Mouse (Mus musculus): ENCODE data around the gene Lypla2.

The Lypla2 gene

DNA sequence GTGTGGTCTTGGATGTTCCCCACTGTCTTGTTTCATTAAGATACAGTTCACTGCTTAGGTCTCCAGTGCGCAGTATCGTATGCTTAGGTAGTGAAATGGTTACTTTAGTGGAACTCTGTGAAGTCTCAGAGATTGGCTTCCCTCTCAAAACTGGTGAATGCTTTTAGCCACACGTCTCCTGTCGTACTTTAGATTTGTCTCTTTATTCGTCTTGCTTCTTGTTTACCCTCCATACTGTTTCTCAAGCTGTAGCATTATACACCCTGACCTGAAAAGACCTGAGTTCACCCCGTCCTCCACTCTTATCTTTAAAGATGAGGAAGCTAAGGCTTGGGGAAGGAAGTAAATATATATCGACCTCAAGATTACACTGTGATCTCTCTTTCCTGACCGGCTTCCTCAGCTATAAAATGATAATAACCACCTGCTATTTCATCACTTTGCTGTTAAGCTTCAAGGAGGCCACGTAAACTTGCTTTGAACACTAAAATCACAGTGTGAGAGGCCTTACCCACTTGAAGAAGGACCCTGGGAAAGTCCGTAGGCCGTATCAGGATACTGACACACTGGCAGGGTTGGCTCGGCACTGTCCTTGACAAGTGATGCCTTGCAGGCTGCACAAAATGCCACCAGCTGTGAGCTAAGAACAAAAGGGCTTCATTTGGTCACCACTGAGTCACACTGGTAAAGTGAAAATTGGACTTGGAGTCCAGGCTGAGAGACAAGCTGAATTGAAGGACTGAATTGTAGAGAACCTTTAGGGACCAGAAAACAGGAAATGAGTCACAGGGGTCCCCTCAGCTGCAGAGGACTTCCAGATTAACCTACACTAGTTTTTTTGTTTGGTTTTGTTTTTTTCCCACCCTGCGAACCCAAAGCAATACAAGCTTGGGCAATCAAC is 735 bp upstream of the Lypla2 start:
- DNase-seq (ENCODE audit: low read depth, low spot score), result no peak

DNA sequence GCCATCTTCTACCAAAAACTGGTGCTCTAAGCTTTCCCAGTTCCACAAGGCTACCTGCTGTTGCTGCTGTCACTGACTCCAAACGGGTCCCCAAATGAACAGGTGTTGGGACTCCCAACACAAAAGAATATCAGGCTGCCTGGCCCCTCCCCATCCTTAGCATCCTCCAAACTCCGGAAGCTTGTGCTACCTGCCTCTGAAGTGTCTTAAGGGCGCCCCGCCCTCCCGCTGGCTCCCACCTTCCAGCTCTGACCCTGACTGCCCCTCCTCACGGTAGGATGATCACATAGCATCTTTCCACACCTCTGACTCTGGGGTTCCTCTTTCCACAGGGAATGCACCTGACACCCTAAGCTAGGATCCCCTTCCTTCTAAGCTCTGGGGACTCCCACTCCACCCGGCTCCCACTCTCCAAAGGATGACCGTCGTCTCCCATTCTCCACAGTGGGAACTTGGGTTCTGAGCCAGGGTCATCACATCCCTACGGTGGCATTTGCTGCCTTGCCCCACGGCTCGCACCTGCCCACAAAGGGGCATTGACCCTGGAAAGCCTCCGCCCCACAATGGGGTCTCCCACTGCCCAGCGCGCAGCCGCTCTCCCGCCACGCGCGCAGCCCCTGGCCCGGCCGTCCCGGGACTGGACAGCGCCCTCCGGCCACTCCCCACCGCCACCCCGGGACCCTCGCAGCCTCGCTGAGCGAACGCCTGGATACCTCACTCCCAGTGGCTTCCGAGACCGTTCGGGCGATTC is 446 bp downstream of the Lypla2 start:
- no peak for DNase-seq (ENCODE audit: low read depth, low spot score)

DNA sequence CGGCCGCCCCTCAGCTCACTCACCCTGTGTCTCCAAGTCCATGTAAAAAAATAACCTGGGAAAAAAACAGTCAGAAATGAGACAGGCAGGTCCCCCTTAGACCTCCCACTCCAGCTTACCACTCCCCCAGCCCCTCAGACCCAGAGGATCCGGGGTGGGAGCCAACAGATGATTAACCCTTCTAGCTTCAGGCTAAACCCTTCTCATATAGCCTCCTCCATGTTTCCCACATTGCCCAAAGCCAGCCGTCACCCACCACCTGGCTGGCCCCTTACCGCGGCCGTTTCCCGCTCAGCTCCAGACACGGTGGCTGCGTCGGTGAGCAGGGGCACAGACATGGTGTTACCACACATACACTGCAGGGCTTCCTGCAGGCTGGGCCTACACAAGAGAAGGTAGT is 1.8 kb downstream of the Lypla2 start:
- DNase-seq (ENCODE audit: low read depth, low spot score), result no peak

DNA sequence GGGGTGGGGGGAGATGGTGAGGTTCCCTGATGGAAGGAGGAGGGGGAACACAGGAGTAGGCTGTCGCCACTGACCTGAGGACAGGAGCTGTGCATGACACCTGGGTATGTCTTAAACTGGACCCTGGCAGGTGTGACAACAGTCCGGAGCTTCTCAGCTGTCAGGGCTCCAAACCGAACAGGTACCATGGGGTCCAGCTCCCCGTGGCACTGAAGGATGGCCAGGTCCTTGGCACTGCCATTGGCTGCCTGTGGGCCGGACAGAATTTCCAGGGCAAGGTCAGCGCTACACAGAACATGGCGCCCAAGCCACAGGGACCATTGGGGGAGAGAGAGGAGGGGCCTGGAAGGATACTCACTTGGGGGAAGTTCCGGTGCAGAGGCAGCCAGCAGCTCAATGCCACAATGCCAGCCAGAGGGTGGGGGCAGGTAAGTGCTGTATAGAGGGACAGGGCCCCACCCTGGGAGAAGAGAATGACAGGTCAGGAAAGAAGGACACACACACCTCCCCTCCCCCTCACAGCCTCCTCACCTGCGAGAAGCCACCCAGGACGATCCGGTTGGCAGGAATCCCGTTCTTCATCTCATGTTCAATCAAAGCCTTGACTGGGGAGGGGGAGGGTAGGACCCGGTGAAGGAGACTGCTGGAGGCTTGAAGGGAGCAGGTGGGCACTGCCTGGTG is 3.2 kb downstream of the Lypla2 start:
- DNase-seq (ENCODE audit: low read depth, low spot score), result no peak

DNA sequence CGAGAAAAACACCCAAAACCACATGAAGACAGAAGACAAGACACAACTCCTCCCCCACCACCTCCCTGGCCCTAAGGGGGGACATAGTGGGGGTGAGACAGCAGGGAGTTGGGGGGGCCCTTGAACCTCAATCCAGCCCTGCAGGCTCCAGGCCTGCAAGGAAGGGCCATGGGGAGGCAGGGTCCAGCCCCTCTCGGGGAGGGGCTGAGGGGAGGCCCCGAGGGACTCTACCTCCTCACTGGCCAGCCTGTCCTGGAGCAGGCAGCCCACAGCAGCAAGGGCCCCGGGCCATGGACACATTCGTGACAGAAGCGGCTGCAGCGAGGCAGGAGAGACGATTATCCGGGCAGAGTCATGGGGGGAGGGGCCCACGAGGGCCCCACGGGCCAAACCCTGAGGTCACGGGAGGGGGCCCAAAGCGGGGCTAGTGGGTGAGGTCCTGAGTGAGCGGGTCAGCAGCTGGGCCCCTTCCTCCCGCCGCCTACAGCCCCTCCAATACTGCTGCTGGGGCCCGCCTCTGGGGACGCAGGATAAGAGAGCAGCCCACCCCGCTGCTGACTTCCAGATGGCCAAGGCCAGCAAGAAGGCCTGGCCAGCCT is 4.1 kb downstream of the Lypla2 start:
- DNase-seq (ENCODE audit: low read depth, low spot score), result no peak

DNA sequence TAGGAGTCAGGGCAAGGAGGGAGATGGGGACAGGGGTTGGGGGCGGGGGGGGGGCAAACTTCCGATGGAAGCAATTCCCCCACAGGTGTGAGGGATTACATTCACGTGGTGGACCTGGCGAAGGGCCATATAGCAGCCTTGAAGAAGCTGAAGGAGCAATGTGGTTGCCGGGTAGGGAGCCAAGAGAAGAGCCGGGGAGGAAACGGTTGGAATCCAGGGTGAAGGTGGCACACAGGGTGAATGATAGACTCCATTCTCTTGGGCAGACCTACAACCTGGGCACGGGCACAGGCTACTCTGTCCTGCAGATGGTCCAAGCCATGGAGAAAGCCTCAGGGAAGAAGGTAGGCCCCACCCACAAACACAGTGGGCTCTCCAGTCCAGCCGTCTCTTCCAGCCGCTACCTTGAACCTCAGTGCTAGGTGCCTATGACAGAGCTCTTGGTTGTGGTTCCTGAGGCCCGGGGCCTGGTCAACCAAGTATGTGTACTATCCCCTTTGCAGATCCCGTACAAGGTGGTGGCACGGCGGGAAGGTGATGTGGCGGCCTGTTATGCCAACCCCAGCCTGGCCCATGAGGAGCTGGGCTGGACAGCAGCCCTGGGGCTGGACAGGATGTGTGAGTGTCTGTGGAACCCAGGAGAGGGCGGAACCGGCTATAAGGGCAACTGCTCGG is 5.2 kb downstream of the Lypla2 start:
- no peak for DNase-seq (ENCODE audit: low read depth, low spot score)

DNA sequence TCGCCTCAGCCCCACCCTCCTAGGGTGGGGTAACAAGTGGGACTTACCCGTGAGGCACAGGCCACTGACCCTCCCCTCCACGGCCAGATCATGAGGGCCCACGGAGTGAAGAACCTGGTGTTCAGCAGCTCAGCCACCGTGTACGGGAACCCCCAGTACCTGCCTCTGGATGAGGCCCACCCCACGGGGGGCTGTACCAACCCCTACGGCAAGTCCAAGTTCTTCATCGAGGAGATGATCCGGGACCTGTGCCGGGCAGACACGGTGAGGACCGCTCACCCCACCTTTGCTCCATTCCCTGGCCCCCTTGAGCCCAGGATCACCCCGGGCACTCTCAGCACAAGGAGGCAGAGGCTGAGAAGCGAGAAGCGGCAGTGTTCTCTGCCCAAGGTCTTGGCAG is 6.1 kb downstream of the Lypla2 start:
- DNase-seq (ENCODE audit: low read depth, low spot score), result no peak

DNA sequence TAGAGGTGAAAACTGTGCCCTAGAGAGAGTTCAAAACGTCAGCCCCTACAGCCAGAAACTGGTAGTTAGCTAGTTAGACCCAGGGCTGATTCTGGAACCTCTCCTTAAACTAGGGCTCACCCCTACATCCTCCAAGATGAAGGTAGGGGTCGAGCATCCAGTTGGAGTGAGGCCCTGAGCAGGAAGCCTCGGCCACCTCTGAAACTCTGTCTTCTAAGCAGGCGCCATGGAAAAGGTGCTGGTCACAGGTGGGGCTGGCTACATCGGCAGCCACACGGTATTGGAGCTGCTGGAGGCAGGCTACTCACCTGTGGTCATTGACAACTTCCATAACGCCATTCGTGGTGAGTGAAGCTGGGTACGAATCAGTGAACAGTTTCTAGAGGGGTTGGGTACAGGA is 7.3 kb downstream of the Lypla2 start:
- no peak for DNase-seq (ENCODE audit: low read depth, low spot score)

DNA sequence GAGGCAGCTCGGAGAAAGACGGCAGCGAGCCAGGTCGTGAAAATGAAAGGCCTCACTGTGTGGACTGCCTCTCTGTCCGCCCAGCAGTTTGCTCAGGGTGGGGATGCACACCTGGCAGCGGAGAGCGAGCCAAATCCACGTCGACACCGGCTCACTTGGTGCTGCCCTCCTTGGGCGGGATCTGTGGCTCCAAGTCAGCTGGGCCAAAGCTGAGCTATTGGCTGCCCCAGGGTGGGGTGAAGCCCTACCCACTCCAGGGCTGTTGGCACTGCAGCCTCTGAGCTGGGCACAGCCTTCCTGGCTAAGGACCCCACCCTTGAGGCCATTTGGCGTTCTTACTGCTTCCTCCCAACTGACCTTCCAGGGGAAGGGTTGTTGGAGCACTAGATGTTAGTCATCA is 8.0 kb downstream of the Lypla2 start:
- DNase-seq (ENCODE audit: low read depth, low spot score), result peak; percentile 84

DNA sequence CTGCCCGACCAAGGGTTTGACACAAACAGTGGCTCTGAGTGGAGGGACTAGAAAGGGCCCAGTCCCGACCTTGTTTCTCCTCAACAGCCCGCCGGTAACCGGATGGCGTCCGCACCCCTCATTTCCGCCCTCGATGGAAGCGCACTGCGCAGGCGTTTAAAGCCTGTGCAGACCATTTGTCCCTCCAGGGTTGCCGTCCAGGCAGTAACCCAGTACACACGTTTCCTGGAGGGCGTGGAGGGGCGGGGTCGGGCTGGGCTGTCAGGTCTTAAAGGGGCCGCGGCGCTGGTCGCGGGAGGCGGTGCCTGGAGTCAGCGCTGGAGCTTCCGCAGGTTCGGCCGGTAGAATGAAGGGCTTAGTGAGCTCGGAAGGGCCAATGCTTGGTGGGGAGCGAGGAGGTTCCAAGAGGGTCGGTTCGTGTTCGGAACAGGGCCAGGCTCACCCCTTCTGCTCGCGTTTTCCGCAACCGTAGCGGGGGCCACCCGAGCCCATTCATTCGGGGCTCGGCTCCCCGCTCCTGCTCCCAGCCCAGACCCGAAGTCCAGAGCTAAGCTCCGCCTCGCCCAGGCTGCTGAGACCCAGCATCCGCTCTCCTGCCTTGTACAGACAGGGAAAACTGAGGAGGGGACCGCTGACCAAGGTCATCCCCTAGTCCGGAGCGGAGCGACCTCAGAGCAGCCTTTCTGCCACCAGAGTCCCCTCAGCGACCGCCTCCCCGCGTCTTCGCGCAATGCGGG is 8.8 kb downstream of the Lypla2 start, which contains the start of gene Gale:
Gene Gale (plus strand): TSS at position 271 of the 737 bp plus-strand sequence.
- DNase-seq (ENCODE audit: low read depth, low spot score), result peak; percentile 100

DNA sequence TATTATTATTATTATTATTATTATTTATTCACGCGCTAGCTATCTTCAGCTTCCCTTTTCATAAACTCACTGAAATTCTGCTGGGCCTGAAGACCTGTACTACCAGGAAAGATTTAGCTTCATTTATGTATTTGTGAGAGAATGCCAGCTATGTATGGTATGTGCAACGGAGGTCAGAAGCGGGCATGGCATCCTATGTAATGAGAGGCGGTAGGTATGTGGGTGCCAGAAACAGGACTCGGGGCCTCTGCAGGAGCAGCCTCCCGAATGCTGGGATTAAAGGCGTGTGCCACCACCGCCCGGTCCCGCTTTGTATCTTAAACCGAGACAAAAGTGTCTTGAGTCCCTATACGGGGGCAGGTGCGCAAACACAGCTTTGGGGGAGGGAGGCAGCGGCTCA is 9.5 kb downstream of the Lypla2 start:
- DNase-seq (ENCODE audit: low read depth, low spot score), result no peak

DNA sequence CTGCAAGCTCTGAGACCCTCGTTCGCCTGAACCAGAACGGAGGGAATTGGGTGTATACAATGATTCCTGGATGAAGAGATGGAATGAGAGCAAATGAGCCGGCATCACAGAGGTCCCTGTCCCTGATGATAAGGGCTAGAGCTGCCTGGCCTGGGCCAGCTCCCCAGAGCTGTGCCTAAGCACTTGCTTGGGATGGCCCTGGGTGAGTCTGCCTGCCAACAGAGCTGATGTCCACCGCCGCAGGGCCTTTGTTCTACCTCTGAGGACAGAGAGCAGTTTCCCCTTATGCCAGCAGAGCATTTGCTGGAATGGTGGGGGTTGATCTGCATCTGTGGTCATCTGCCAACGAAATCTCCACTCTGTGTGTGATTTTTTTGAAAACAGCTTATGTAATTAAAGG is 10.2 kb downstream of the Lypla2 start:
- DNase-seq (ENCODE audit: low read depth, low spot score), result no peak

DNA sequence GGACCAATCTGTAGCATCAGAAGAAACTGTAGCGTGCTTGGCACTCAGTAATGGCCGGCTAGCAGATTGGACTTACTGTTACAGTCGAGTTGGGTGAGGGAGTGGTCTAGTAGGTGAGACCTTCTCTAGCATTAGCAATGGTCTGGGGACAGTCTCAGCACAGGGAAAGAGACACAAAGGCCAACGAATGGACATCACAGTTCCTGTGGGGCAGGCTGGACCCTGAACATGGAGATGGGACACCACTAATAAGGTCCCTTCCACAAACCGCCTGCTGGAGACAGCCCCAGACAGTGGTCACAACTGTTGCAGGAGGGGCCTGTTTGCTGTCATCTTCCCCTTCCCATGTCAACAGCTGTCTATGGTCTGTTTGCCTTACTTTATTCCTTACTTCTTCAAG is 10.7 kb downstream of the Lypla2 start:
- DNase-seq (ENCODE audit: low read depth, low spot score), result no peak

DNA sequence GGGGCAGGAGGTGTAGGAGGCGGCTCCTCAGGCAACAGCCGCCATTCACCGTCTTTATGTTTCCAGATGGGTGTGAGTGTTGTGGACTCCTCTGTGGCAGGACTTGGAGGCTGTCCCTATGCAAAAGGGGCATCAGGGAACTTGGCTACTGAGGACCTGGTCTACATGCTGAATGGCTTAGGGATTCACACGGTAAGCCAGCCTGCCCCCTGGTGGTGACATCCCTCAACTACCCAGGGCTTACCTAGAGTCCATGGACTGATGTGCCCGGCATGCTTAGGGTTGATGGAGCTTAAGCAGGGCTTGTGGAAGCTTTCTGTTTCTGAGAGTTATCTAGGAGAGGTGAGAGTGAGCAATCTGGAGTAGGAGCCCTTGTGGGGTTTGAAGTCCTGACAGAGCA is 11.7 kb downstream of the Lypla2 start:
- DNase-seq (ENCODE audit: low read depth, low spot score), result peak; percentile 92

DNA sequence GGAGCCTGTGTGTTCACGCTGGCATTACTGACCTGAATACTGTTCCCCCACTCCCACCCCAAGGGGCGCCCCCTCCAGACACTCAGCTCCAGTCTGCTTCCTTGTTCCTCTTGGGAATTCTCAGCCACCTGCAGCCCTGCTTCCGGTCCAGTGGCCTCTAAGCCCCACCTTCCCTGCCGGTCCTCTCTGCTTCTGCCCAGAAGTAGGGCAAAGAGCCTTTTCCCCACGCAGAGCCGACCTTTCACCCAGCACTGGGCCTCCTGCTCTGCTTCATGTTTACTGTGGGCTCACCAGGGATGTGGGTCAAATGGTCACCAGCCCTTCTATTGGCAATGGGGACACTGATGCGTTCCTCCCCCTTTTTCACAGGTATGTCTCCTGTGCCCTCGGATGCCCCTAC is 14.1 kb downstream of the Lypla2 start:
- no peak for DNase-seq (ENCODE audit: low read depth, low spot score)

DNA sequence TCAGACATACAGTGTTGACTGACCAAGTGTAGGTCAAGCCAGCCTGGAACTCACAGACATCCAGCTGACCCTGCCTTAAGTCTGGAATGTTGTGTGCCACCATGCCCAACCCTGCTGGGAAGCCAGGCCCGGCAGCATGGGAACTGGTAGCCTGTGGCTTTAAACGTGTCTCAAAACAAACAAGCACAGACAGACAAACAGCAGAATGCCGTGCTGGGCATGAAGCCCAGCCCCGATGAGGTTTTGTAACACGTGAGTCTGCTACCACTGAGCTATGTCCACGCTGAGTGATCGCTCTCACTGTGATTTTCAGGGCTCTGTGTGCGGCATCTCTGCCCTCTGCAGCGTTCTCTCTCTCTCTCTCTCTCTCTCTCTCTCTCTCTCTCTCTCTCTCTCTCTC is 16.5 kb downstream of the Lypla2 start:
- DNase-seq (ENCODE audit: low read depth, low spot score), result no peak

DNA sequence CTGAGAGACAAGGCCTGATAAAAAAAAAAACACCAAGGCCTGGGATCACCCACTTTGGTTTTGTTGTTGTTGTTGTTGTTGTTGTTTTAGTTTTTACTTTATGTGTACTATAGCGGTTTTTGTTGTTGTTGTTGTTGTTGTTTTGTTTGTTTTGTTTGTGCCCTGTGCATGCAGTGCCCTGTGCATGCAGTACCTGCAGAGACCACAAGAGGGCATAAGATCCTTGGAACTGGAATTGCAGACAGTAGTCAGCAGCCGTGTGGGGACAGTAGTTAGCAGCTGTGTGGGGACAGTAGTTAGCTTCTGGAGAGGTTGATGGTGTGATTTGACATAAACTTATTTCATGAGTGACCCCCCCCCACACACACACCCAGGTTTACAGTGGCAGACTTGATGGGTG is 18.2 kb downstream of the Lypla2 start:
- peak; percentile 82 for DNase-seq (ENCODE audit: low read depth, low spot score)

DNA sequence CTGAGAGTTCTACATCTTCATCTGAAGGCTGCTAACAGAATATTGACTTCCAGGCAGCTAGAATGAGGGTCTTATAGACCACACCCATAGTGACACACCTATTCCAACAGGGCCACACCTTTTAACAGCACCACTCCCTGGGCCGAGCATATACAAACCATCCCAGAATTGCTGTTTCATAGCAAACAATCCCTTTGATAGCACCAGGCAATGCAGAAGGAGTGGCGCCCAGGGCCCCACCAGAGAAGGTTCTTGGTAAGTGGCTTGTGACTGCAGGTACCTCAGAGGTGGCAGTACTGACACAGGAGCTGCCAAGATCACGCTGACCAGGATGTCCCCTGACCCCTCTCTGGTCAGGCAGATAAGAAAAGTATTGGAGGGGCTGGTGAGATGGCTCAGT is 19.2 kb downstream of the Lypla2 start:
- no peak for DNase-seq (ENCODE audit: low read depth, low spot score)

DNA sequence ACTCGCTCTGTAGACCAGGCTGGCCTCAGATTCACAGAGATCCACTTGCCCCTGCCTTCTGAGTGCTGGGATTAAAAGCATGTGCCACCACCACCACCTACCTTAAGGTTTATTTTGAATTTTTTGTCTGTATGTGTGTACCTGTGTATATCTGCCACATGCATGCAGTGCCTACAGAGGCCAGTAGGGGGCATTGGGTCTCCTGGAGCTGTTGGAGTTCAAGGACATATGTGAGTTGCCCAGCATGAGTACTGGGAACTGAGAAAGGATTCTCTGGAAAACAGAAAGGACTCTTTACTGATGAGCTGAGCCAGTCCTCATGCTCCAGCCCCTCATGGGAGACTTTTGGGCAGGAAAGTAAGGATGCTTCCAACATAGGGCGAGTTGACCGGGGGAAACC is 20.9 kb downstream of the Lypla2 start:
- DNase-seq (ENCODE audit: low read depth, low spot score), result no peak

DNA sequence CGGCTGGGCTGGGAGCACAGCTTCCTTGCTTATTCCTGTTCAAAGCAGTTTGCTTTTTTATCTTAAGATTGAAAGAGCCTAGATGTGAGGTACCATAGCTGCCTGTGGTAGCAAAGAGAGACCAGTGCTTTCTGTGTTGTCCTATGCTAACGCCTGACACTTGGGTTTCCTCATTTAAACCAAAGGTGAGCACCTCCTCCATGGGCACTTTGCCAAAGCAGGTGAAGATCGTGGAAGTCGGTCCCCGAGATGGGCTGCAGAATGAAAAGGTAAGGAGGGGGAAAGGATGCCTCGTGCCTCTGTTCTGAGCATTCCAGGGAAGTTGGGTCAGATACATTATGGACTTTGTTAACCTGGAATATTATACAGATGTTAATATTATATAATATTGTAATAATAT is 22.1 kb downstream of the Lypla2 start:
- DNase-seq (ENCODE audit: low read depth, low spot score), result no peak

DNA sequence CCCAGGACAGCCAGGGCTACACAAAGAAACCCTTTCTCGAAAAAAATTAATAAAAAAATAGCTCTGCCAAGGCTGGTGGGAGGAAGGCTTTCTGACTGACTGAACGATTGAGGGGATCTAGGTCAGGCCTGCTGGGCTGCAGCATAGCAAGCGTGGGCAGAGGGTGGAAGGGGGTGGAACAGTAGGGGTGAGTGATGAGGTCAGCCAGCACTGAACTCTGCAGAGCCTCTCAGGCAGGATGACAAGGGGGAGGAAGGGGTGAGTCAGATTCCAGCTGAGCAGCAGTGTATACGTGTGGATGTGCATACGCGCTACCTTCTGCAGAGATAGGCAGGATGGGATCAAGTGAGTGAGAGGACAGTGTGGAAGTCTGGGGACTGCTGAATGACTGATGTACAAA is 22.5 kb downstream of the Lypla2 start:
- DNase-seq (ENCODE audit: low read depth, low spot score), result peak; percentile 97
